Mouse (Mus musculus) NIH3T3 (cell line): Measurements from ENCODE around the gene Hip1.

Experiments
- DNase-seq: peaks from one replicate; pipeline ENCODE4 v3.0.0-alpha.2; 2012; ENCODE audit warnings: low read depth

Hip1 gene

GRCm38 (mm10) chr5:135368312-135368711 lies 176.6 kb downstream of the Hip1 start:
- DNase-seq: peak; percentile 8

GRCm38 (mm10) chr5:135367841-135368240 lies 177.1 kb downstream of the Hip1 start:
- DNase-seq: peak; percentile 69

- peak; percentile 38 for DNase-seq
These were observed 181.4 kb downstream of the Hip1 start for GRCm38 (mm10) chr5:135363540-135363939.

GRCm38 (mm10) chr5:135362572-135362971 lies 182.3 kb downstream of the Hip1 start:
- DNase-seq: peak; percentile 8

- no peak for DNase-seq
These were observed 185.1 kb downstream of the Hip1 start for GRCm38 (mm10) chr5:135359772-135360171.

- DNase-seq: peak; percentile 46
These were observed 187.4 kb downstream of the Hip1 start for GRCm38 (mm10) chr5:135357556-135357955.
